Mouse (Mus musculus) heart, postnatal 0 days (tissue): ENCODE measurements at regions not wholly inside any gene's neighbourhood (a gene's known extent, or its start where the extent isn't known, plus 50 kb on each side); places are given as distances from the start of the nearest gene placed in this dataset.

Experiments
- ATAC-seq: fragments of 200-750 bp; cut with Nextera tagmentation; 2 replicates; pipeline ENCODE4 v1.8.0; 2017; ENCODE audit warnings: low read depth, moderate number of reproducible peaks, moderate library complexity; ENCODE audit not compliant: insufficient read depth
- DNase-seq: peaks from one replicate; pipeline ENCODE4 v3.0.0-alpha.2; 2016; ENCODE audit warnings: low spot score
- H3K27ac ChIP-seq: fragments of 300-500 bp; sonication (generic); 2 replicates; pipeline ENCODE4 v1.5.1; 2014; ENCODE audit warnings: low read depth, mild to moderate bottlenecking
- H3K27me3 ChIP-seq: fragments of 300-500 bp; sonication (generic); 2 replicates; pipeline ENCODE4 v1.6.1; 2014; ENCODE audit warnings: low read length, mixed read lengths; ENCODE audit not compliant: control insufficient read depth, insufficient read depth
- H3K36me3 ChIP-seq: fragments of 300-500 bp; sonication (generic); replicated peaks from 2 replicates; pipeline ENCODE4 v1.6.1; 2014; ENCODE audit warnings: low read length, mixed read lengths; ENCODE audit not compliant: control insufficient read depth, insufficient read depth
- H3K4me1 ChIP-seq: fragments of 300-500 bp; sonication (generic); 2 replicates; pipeline ENCODE4 v1.6.1; 2014; ENCODE audit warnings: antibody characterized with exemption; ENCODE audit not compliant: control insufficient read depth, insufficient read depth
- H3K4me2 ChIP-seq: fragments of 300-500 bp; sonication (generic); 2 replicates; pipeline ENCODE4 v1.6.1; 2014; ENCODE audit warnings: low read depth, mild to moderate bottlenecking, low read length, moderate library complexity
- H3K4me3 ChIP-seq: fragments of 300-500 bp; sonication (generic); 2 replicates; pipeline ENCODE4 v1.5.1; 2014; ENCODE audit warnings: low read depth, low read length
- H3K9ac ChIP-seq: fragments of 300-500 bp; sonication (generic); replicated peaks from 2 replicates; pipeline ENCODE4 v1.6.1; 2014; ENCODE audit warnings: low read depth, low read length, mixed read lengths
- H3K9me3 ChIP-seq: fragments of 300-500 bp; sonication (generic); replicated peaks from 2 replicates; pipeline ENCODE4 v1.6.1; 2016; ENCODE audit warnings: low read length; ENCODE audit not compliant: control insufficient read depth
- CTCF ChIP-seq: IDR thresholded peaks from 2 replicates; pipeline ENCODE4 v1.5.1; 2016; ENCODE audit warnings: antibody characterized with exemption, control low read depth, low read depth
- EP300 ChIP-seq: IDR thresholded peaks from 2 replicates; pipeline ENCODE4 v1.6.1; 2016; ENCODE audit warnings: antibody characterized with exemption, low read depth
- WGBS: fragments of 180-500 bp; shearing (Covaris S2); extraction: QIAGEN DNeasy Blood & Tissue Kit; methylation state at CpG from one replicate; pipeline ENCODE4 v1.1.7; 2014; 5-methylcytosine and 5-hydroxymethylcytosine counted together

GRCm38 (mm10) chr13:52055741-52056140 is 209.3 kb downstream of the Gadd45g start:
- DNase-seq, result no peak
- Histone ChIP-seq H3K4me1 (no peaks in the 10 kb centered on the region), H3K36me3 (no peaks in the 10 kb centered on the region), H3K4me3 (no peak overlapping the region), H3K9ac (no peak overlapping the region), H3K27me3 (no peaks in the 10 kb centered on the region), H3K4me2 (no peak overlapping the region), H3K9me3 (no peaks in the 10 kb centered on the region), H3K27ac (no peak overlapping the region)
- no peak for TF ChIP-seq CTCF
- no peak for TF ChIP-seq EP300
- WGBS, result 87% methylated on average over 8 of the region's 8 CpGs
- ATAC-seq, result no peak

DNA sequence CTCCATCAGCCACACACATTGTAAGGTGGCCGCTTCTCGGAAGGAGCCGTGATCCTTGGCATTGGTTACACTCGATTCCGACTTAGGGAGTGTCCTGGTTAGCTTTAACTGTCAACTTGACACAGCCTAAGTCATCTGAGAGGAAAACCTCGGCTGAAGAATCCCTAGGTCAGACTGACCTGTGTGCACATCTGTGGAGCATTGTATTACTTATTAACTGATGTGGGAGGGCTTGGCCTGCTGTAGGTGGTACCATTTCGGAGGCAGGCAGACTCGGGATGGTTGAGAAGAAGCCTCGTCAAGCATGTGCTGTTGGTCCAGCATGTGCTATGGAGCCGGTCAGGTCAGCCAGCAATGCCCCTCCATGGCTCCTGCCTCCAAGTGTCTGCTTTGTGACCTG is 211.0 kb downstream of the Gadd45g start:
- no peaks in the 10 kb centered on the region for H3K9me3 ChIP-seq
- WGBS, result 74% methylated on average over 10 of the region's 10 CpGs

GRCm38 (mm10) chr13:52059756-52060417 is 213.4 kb downstream of the Gadd45g start:
- H3K27ac ChIP-seq, result no peak overlapping the region
- H3K9me3 ChIP-seq, result no peaks in the 10 kb centered on the region
- no peaks in the 10 kb centered on the region for H3K36me3 ChIP-seq
- H3K4me2 ChIP-seq, result no peak overlapping the region
- TF ChIP-seq EP300, result no peak
- TF ChIP-seq CTCF, result no peak
- no peak for ATAC-seq
- H3K9ac ChIP-seq, result no peak overlapping the region
- WGBS, result 88% methylated on average over 22 of the region's 22 CpGs
- no peak for DNase-seq
- no peaks in the 10 kb centered on the region for H3K27me3 ChIP-seq
- H3K4me3 ChIP-seq, result no peak overlapping the region
- no peaks in the 10 kb centered on the region for H3K4me1 ChIP-seq

More for the DNA sequence above, 211.0 kb downstream of the Gadd45g start:
- H3K4me2 ChIP-seq, result no peak overlapping the region
- no peak overlapping the region for H3K27ac ChIP-seq
- no peaks in the 10 kb centered on the region for H3K4me1 ChIP-seq
- TF ChIP-seq EP300 (no peak), CTCF (no peak)
- H3K9ac ChIP-seq, result no peak overlapping the region
- no peaks in the 10 kb centered on the region for H3K27me3 ChIP-seq
- DNase-seq (no peak), ATAC-seq (no peak)
- no peaks in the 10 kb centered on the region for H3K36me3 ChIP-seq
- no peak overlapping the region for H3K4me3 ChIP-seq

DNA sequence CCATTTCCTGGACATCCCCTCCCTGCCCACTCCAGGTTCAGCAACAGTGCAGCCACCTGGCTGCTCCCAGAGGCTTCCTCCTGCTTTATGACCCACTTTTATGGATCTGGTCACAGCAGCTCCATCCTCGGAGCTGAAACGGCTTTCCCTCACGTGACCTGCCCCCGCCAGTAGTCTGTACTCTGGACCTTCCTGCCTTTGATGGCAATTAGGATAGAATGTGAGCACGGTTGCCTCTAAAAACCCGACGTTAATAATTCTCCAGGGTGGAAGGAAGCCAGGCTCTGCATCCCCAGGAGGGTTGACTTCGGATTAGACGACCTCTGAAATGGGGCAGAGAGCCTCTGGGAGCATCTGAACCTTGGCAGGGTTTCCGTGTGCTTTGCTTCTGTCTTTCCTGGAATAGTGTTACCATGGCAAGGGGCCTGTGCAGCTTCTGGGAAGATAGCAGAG is 214.0 kb downstream of the Gadd45g start:
- H3K36me3 ChIP-seq, result no peaks in the 10 kb centered on the region
- no peak overlapping the region for H3K4me3 ChIP-seq
- no peak overlapping the region for H3K9ac ChIP-seq
- H3K9me3 ChIP-seq, result no peaks in the 10 kb centered on the region
- no peaks in the 10 kb centered on the region for H3K4me1 ChIP-seq
- no peak overlapping the region for H3K4me2 ChIP-seq
- WGBS, result 62% methylated on average over 10 of the region's 10 CpGs
- no peaks in the 10 kb centered on the region for H3K27me3 ChIP-seq
- TF ChIP-seq EP300, result no peak
- ATAC-seq, result no peak
- DNase-seq, result no peak
- H3K27ac ChIP-seq, result no peak overlapping the region

DNA sequence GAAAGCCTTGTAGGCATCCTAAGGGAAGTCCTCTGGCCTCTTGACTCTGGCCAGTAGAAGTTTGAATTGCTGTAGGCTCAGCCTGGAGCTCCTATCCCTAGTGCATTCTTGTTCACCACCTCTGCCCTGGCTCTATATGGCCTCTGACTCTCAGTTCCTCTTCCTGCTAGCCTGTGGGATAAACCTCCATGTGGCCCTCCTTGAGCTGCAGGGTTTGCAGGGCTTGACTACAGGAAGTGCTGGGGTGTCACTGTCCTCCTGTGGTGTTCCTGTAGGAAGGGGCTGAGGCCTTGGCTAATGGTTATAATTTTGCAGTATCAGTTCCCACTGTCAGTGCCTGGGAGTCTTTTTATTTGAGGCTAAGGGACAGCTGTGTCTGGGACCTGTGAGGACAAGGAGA is 215.0 kb downstream of the Gadd45g start:
- Histone ChIP-seq H3K4me2 (no peak overlapping the region), H3K36me3 (no peaks in the 10 kb centered on the region), H3K9me3 (no peaks in the 10 kb centered on the region), H3K27ac (no peak overlapping the region), H3K4me3 (no peak overlapping the region), H3K27me3 (no peaks in the 10 kb centered on the region), H3K4me1 (peaks cover 1% of the 10 kb centered on the region), H3K9ac (no peak overlapping the region)
- DNase-seq (no peak), ATAC-seq (no peak)
- TF ChIP-seq EP300, result no peak
- no peak for TF ChIP-seq CTCF

GRCm38 (mm10) chr13:52061881-52062280 is 215.4 kb downstream of the Gadd45g start:
- WGBS, result 83% methylated on average over 4 of the region's 4 CpGs
- no peak for DNase-seq

More at GRCm38 (mm10) chr13:52061881-52062280, 215.4 kb downstream of the Gadd45g start:
- Histone ChIP-seq H3K4me1 (peaks cover 6% of the 10 kb centered on the region), H3K36me3 (no peaks in the 10 kb centered on the region), H3K4me2 (no peak overlapping the region), H3K9ac (no peak overlapping the region), H3K9me3 (no peaks in the 10 kb centered on the region), H3K4me3 (no peak overlapping the region), H3K27me3 (no peaks in the 10 kb centered on the region), H3K27ac (no peak overlapping the region)
- TF ChIP-seq EP300 (no peak), CTCF (no peak)
- ATAC-seq, result no peak
